Mouse (Mus musculus) forebrain, embryonic 12.5 days (tissue): ENCODE results near the gene AU021092. TPM values are rescaled to one million over a fixed set of nuclear protein-coding genes. Genes with fewer than 3 reads are reported as not detected.
A peak's percentile ranks its signal among the peaks of the same experiment; 100 is the strongest.
"Not testable (repeated sequence)": the region's sequence is repeated elsewhere in the genome, so short reads cannot be mapped to it uniquely, and the experiment has no call there.

Experiments used
- ATAC-seq: fragments of 200-750 bp; cut with Nextera tagmentation; 2 replicates; pipeline ENCODE4 v1.8.0; 2017; ENCODE audit warnings: moderate TSS enrichment; ENCODE audit not compliant: low FRiP score
- H3K27ac ChIP-seq: fragments of 300-500 bp; sonication (generic); 2 replicates; pipeline ENCODE4 v1.5.1; 2016; ENCODE audit warnings: mild to moderate bottlenecking
- H3K27me3 ChIP-seq: fragments of 300-500 bp; sonication (generic); 2 replicates; pipeline ENCODE4 v1.6.1; 2016; ENCODE audit warnings: mild to moderate bottlenecking
- H3K36me3 ChIP-seq: fragments of 300-500 bp; sonication (generic); replicated peaks from 2 replicates; pipeline ENCODE4 v1.6.1; 2016; ENCODE audit warnings: mild to moderate bottlenecking
- H3K4me1 ChIP-seq: fragments of 300-500 bp; sonication (generic); 2 replicates; pipeline ENCODE4 v1.6.1; 2016
- H3K4me2 ChIP-seq: fragments of 300-500 bp; sonication (generic); 2 replicates; pipeline ENCODE4 v1.6.1; 2016; ENCODE audit warnings: mild to moderate bottlenecking, moderate library complexity
- H3K4me3 ChIP-seq: fragments of 300-500 bp; sonication (generic); replicated peaks from 2 replicates; pipeline ENCODE4 v1.5.1; 2016; ENCODE audit warnings: mild to moderate bottlenecking
- H3K9ac ChIP-seq: fragments of 300-500 bp; sonication (generic); 2 replicates; pipeline ENCODE4 v1.6.1; 2016; ENCODE audit warnings: mild to moderate bottlenecking
- H3K9me3 ChIP-seq: fragments of 300-500 bp; sonication (generic); 2 replicates; pipeline ENCODE4 v1.6.1; 2016
- WGBS: fragments of 180-500 bp; shearing (Covaris S2); methylation state at CpG from one replicate; pipeline ENCODE4 v1.1.7; 2016; 5-methylcytosine and 5-hydroxymethylcytosine counted together
- polyA plus RNA-seq: library from polyadenylated mRNA; unstranded; fragments of >200 nt; fragmentation: Nextera tagmentation; extraction: Ambion mirVana; gene quantifications from 2 replicates; pipeline ENCODE4 v1.2.1, GENCODE M21; 2016

AU021092 gene
- polyA plus RNA-seq, 1 experiment from 2014 or later: 4.7 TPM

DNA sequence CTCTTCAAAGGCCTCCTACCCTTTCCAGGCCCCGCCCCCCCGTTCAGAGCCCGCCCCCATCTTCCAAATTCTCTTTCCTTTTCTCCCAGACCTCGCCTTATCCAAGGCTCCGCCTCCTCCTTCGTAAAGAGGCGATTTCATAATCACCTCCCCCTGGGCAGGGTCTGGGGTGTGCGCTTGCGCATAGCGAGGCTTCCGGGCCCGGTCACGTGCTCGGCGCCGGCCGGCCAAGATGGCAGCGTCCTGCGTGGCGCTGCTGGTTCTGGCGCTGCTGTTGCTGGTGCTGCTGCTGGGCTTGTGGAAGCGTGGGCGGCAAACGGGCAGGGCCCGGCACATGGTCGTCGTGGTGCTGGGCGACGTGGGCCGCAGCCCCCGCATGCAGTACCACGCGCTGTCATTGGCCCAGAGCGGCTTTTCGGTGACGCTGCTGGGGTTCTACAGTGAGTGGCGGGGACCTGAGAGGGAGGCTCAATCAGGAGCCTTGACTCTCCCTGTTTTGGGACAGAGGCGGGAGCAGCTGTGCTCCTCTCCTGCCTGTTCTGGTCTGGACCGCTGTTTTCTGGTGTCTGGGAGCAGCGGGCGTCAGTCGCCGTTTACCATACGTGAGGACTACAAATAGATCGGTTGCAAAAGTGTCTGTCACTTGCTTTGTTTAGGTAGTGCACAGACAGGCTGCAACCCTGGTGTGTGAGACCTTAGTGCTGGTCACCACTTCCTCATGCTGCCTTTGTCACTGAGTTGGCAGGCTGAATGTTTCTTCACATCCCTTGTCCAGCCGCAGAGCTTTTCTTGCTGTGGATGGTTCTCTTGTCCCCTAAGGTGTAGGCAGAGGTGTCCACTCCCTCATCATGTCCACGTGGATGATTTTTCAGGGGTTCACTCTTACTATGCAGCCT, 11.6 kb upstream of the AU021092 start, which contains the start of gene Alg1:
TSS of gene Alg1 (plus strand) at position 204 of the 896 bp plus-strand sequence.
- Histone ChIP-seq H3K9ac (peak within 1 kb of the TSS; percentile 73), H3K4me3 (peak within 1 kb of the TSS; percentile 82), H3K27me3 (0 out of 2 replicates have a peak, but pooled peaks cover 3% of the 10 kb centered on the region), H3K4me2 (peak within 1 kb of the TSS; percentile 83), H3K9me3 (no peaks in the 10 kb centered on the region), H3K36me3 (no peaks in the 10 kb centered on the region), H3K4me1 (peaks cover 10% of the 10 kb centered on the region), H3K27ac (0 out of 2 replicates have a peak within 1 kb of the TSS, but pooled peaks have one; percentile 36)
- 3% methylated on average over 47 of the region's 47 CpGs for WGBS
- ATAC-seq: peak; percentile 97

DNA sequence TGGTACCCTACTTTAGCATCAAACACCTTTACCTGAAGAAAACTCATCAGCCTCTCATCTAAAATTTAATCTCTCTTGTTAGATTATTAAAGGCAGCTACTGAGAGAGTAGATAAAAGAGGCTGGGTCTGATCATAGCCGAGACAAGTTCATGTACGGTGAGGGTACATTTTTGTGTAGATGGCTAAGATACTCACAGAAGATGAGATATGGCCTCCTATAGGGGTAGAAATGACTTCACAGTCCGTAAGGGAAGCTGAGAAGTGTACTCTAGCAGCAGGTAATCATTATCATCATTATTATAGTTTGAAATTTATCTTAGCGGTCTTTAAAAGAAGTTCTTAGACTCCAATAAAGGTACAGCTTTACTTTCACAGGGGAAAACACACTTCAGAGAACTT, 10.9 kb upstream of the AU021092 start:
- Histone ChIP-seq H3K4me2 (peak overlapping the region; percentile 83), H3K36me3 (no peaks in the 10 kb centered on the region), H3K27me3 (0 out of 2 replicates have a peak, but pooled peaks cover 6% of the 10 kb centered on the region), H3K27ac (no peak overlapping the region), H3K9ac (no peak overlapping the region), H3K4me1 (peaks cover 10% of the 10 kb centered on the region), H3K4me3 (peak overlapping the region; percentile 82), H3K9me3 (no peaks in the 10 kb centered on the region)
- 72% methylated on average over 4 of the region's 4 CpGs for WGBS
- ATAC-seq: peak; percentile 31

DNA sequence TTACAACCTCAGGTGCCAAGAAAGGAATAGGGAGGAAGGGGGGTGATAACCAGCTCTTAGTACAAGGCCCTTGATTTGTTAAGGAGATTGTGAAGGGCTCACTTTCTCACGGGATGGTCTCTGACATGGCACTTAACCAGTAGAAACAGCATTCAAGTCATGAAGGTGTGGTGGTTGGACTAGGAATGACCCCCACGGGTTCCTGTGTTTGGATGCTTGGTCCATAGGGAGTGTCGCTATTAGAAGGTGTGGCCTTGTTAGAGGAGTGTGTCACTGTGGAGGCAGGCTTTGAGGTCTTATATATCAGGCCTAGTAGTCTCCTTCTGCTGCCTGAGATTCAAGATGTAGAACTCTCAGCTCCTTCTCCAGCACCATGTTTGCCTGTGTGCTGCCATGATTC, 6.0 kb upstream of the AU021092 start:
- ATAC-seq, H3K36me3 ChIP-seq, H3K27me3 ChIP-seq, H3K4me2 ChIP-seq, H3K27ac ChIP-seq, H3K4me1 ChIP-seq, H3K9ac ChIP-seq, H3K9me3 ChIP-seq, H3K4me3 ChIP-seq: not testable (repeated sequence)
- WGBS: 77% methylated on average over 3 of the region's 3 CpGs

DNA sequence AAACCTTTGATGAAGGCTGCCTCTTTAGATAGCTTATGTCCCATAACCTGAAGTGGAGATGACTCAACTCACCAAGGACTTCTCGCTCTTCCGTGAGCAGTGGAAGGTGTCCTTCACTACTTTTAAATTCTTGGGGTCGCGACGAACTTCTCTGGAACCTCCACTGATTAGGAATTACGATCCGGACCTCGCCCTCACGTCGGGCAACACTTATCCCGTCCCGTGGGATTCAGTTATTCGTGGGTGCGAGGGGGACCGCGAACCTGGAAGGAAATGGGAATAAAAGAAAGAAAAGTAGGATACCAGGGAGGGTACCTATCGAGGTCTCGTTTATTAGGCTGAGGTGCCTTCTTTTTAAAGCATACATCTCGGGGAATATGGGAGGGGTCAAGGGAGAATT, 5.4 kb upstream of the AU021092 start:
- not testable (repeated sequence) for H3K27me3 ChIP-seq, H3K4me1 ChIP-seq, H3K27ac ChIP-seq, H3K9me3 ChIP-seq, H3K4me2 ChIP-seq, H3K4me3 ChIP-seq, ATAC-seq, H3K36me3 ChIP-seq, H3K9ac ChIP-seq
- 85% methylated on average over 19 of the region's 19 CpGs for WGBS

DNA sequence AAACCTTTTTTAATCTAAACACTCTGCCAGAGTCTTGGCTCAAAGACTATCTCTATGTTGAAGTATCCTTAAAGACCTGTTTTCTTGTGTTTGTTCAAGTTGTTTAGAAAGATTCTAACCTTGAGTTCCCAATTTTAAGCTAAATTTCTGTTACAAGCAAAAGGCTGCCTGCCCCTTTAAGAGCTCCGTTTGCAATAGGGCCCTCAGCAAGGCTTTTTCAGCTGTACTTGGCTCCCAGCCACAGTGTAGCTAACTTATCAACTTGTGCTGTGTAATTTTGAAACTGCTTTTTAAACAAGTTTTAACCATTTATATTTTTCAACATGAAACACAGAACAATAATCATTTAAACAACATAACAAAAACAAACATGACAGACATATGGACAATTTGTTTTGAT, 4.4 kb upstream of the AU021092 start:
- not testable (repeated sequence) for H3K4me1 ChIP-seq, H3K27ac ChIP-seq, H3K36me3 ChIP-seq, H3K9ac ChIP-seq, H3K9me3 ChIP-seq, H3K27me3 ChIP-seq, H3K4me2 ChIP-seq, ATAC-seq, H3K4me3 ChIP-seq
- WGBS: 21% methylated on average over 1 of the region's 1 CpGs

DNA sequence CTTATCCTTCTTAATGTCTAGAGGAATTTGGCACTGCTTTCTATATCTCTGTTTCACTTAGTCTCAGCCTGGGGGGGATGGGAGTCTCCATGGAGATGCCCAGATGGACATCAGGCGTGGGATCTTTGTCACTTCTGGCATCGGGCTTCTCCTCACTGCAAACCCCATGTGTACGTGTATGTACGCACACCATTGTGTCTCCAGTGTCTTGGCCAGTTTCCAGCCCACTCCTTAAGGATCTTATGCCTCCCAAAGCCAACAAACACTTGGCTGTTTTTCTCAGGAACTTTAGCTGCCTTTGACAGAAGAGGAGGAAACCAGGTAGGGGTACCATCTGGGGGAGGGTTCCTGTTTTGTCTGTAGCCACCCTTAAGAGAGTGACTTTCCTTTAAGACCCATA, 696 bp downstream of the AU021092 start:
- no peak for ATAC-seq
- WGBS: 71% methylated on average over 4 of the region's 4 CpGs
- no peak overlapping the region for H3K4me2 ChIP-seq
- no peaks in the 10 kb centered on the region for H3K9me3 ChIP-seq
- H3K4me3 ChIP-seq: no peak overlapping the region
- no peak overlapping the region for H3K27ac ChIP-seq
- H3K9ac ChIP-seq: no peak overlapping the region
- peaks cover 17% of the 10 kb centered on the region for H3K27me3 ChIP-seq
- no peaks in the 10 kb centered on the region for H3K4me1 ChIP-seq
- H3K36me3 ChIP-seq: no peaks in the 10 kb centered on the region

DNA sequence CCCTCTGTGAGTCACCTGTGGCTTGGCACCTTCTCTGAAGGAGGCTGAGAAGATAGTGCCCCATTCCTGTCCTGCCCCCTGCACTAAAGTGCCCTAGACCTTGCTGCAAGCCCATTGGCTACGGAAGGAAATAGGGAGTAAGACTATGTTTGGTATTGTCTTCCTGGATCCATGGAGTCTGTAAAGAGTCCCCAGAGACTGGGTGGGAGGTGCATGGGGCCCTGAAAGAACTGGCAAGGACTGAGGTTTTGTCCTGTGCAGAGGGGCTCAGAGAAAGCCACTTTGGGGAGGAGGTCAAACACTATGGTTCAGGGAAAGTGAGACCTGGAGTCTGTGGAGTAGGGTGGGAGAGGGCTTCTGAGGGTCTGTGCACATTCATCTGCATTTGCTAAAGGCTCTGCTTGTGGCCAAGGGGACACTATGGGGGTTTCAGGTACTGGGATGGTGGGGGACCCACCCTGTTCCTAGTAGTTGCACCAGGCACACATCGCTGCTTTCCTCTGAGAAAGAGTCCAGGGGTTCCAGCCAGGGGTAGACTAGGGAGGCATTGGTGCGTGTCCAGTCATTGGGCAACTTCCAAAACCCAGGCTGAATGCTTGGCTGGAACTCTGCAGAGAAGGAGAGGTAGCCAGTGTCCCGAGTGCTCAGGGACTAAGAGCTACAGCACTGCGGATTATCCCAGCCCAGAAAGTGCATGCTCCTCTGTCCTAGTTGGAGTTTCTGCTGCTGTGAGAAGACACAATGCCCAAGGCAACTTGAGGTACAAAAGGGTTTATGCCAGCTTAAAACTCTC, 4.6 kb downstream of the AU021092 start:
- 63% methylated on average over 5 of the region's 5 CpGs for WGBS
- Histone ChIP-seq H3K27me3 (peaks cover 17% of the 10 kb centered on the region), H3K36me3 (no peaks in the 10 kb centered on the region), H3K9me3 (no peaks in the 10 kb centered on the region), H3K9ac (no peak overlapping the region), H3K27ac (no peak overlapping the region), H3K4me3 (no peak overlapping the region), H3K4me1 (no peaks in the 10 kb centered on the region), H3K4me2 (no peak overlapping the region)
- no peak for ATAC-seq

DNA sequence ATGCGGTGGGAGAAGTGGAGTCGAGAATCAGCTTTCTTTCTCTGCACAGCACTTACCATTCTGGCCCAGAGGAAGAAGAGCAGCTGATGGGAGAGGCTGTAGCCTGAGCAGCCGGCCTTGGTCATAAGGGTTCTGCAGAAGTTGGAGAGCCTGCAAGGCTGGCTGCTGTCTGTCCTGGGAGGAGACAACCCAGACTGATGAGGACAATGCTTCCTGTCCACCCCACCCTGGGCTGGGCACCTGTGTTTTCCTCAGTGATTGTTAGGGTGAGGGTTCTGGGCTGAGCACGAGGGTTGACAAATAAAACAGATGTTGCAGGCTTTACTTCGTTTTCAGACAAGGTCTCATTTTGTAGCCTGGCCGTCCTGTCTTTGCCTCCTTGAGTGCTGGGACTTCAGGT, 5.4 kb downstream of the AU021092 start:
- H3K4me2 ChIP-seq: no peak overlapping the region
- no peaks in the 10 kb centered on the region for H3K4me1 ChIP-seq
- H3K4me3 ChIP-seq: no peak overlapping the region
- peaks cover 13% of the 10 kb centered on the region for H3K27me3 ChIP-seq
- no peaks in the 10 kb centered on the region for H3K9me3 ChIP-seq
- no peak for ATAC-seq
- H3K27ac ChIP-seq: no peak overlapping the region
- 75% methylated on average over 6 of the region's 6 CpGs for WGBS
- H3K9ac ChIP-seq: no peak overlapping the region
- H3K36me3 ChIP-seq: no peaks in the 10 kb centered on the region

DNA sequence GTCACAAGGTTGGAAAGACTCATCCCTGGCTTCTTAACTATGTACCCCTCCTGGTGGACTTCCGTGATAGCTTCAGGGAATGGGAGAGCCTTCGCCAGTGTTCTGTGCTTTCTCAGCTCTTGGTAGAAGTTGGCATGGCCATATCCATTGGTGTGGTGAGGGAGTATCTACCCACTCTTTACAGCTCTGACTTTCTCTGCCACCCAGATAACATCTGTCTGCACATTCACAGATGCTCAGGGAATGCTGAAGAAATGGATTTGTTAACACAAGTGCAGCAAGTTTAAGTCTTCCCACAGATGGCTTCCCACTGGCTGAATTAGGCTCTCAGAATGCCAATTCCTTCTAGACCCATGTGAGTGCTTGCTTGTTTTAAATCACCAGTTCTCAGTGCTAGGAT, 8.0 kb downstream of the AU021092 start:
- Histone ChIP-seq H3K36me3 (no peaks in the 10 kb centered on the region), H3K4me2 (no peak overlapping the region), H3K4me1 (no peaks in the 10 kb centered on the region), H3K27ac (no peak overlapping the region), H3K27me3 (peaks cover 3% of the 10 kb centered on the region; the same call in 1 of the 2 replicates), H3K4me3 (no peak overlapping the region), H3K9me3 (no peaks in the 10 kb centered on the region), H3K9ac (no peak overlapping the region)
- ATAC-seq: no peak
- WGBS: 81% methylated on average over 2 of the region's 2 CpGs

DNA sequence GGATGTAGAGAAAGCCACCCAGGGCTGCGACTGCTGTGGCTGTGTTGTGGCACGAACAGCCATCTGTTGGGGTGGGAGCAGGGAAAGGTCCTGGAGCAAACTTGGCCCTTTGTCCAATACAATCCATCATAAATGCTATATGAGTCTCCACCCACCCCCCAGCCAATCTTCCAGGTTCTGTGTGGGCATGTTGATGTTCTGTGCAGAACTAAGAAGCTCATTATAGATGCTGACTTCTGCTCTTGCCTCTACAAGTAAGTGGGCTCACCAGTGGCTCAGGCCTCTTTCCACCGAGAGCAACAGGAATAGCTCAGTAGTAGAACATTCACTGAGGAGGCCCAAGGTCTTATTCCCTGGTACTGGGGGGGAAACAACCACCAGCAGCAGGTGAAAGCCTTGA, 9.9 kb downstream of the AU021092 start:
- Histone ChIP-seq H3K4me3 (no peak overlapping the region), H3K4me1 (no peaks in the 10 kb centered on the region), H3K36me3 (no peaks in the 10 kb centered on the region), H3K27ac (no peak overlapping the region), H3K4me2 (no peak overlapping the region), H3K9me3 (no peaks in the 10 kb centered on the region), H3K9ac (no peak overlapping the region), H3K27me3 (no peaks in the 10 kb centered on the region; the same call in 1 of the 2 replicates)
- ATAC-seq: no peak
- WGBS: 84% methylated on average over 3 of the region's 3 CpGs

DNA sequence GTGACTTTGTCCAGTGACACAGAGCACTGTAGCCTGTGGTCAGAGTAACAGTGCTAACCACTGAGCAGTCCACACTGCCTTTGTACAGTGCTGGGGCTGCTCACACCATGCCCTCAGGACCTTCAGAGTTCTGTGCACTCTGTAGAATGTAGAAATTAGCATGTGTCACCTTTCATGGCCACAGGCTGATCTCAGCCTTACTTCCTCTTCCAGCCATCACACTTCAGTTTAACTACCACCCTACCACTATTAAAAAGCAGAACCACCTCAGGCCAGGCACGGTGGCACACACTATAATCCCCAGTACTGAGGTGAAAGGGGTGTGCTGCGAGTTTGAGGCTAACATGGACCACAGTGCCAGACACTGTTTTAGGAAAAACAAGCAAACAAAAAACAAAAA, 11.7 kb downstream of the AU021092 start:
- Histone ChIP-seq H3K9me3 (no peaks in the 10 kb centered on the region), H3K4me3 (no peak overlapping the region), H3K27ac (no peak overlapping the region), H3K4me2 (no peak overlapping the region), H3K36me3 (no peaks in the 10 kb centered on the region), H3K9ac (no peak overlapping the region), H3K4me1 (no peaks in the 10 kb centered on the region), H3K27me3 (peaks cover 4% of the 10 kb centered on the region; the same call in 1 of the 2 replicates)
- ATAC-seq: no peak
- WGBS: 72% methylated on average over 2 of the region's 2 CpGs

DNA sequence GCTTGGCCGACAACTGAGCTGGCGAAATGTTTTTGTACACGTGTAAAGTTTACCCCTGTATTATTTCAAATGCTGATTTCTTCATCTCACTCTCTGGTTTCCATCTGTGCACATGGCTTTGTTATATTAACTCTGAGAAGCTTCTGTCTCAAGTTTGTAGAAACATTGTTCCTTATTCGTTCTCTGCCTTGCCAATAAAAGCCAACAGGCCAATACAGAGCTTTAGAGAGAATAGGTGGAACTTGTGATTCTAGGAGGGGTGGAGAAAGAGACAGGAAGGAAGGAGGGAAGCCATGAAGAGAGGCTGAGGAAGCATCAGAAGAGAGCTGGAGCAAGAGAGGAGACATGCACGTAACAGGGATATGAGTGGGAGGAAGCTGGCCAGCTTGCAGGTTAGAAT, 16.0 kb downstream of the AU021092 start:
- H3K4me3 ChIP-seq: no peak overlapping the region
- 77% methylated on average over 5 of the region's 5 CpGs for WGBS
- H3K9me3 ChIP-seq: no peaks in the 10 kb centered on the region
- peaks cover 12% of the 10 kb centered on the region for H3K4me1 ChIP-seq
- ATAC-seq: no peak
- no peaks in the 10 kb centered on the region for H3K36me3 ChIP-seq
- H3K4me2 ChIP-seq: no peak overlapping the region
- H3K9ac ChIP-seq: no peak overlapping the region
- H3K27ac ChIP-seq: no peak overlapping the region
- H3K27me3 ChIP-seq: peaks cover 18% of the 10 kb centered on the region
